Mouse (Mus musculus) hindbrain, embryonic 10.5 days (tissue): ENCODE data around the gene Bdh2. TPM values are rescaled to one million over a fixed set of nuclear protein-coding genes. Genes with fewer than 3 reads are reported as not detected.

Experiments used
- DNase-seq: peaks from one replicate; pipeline ENCODE4 v3.0.0-alpha.2; 2017; ENCODE audit warnings: low spot score
- H3K27ac ChIP-seq: fragments of 300-500 bp; sonication (generic); 2 replicates; pipeline ENCODE4 v1.5.1; 2016; ENCODE audit warnings: mild to moderate bottlenecking, moderate library complexity
- H3K27me3 ChIP-seq: fragments of 300-500 bp; sonication (generic); 2 replicates; pipeline ENCODE4 v1.6.1; 2016; ENCODE audit warnings: mild to moderate bottlenecking; ENCODE audit not compliant: poor library complexity, insufficient read depth, severe bottlenecking
- H3K36me3 ChIP-seq: fragments of 300-500 bp; sonication (generic); 2 replicates; pipeline ENCODE4 v1.6.1; 2016; ENCODE audit warnings: mild to moderate bottlenecking, moderate library complexity
- H3K4me1 ChIP-seq: fragments of 300-500 bp; sonication (generic); replicated peaks from 2 replicates; pipeline ENCODE4 v1.6.1; 2016; ENCODE audit warnings: mild to moderate bottlenecking
- H3K4me3 ChIP-seq: fragments of 300-500 bp; sonication (generic); 2 replicates; pipeline ENCODE4 v1.5.1; 2016; ENCODE audit warnings: mild to moderate bottlenecking, moderate library complexity
- H3K9me3 ChIP-seq: fragments of 300-500 bp; sonication (generic); 2 replicates; pipeline ENCODE4 v1.6.1; 2016; ENCODE audit warnings: mild to moderate bottlenecking, moderate library complexity
- WGBS: fragments of 180-500 bp; shearing (Covaris S2); methylation state at CpG from one replicate; pipeline ENCODE4 v1.1.7; 2016; 5-methylcytosine and 5-hydroxymethylcytosine counted together
- polyA plus RNA-seq: library from polyadenylated mRNA; unstranded; fragments of >200 nt; fragmentation: Nextera tagmentation; extraction: Ambion mirVana; gene quantifications from 2 replicates; pipeline ENCODE4 v1.2.1, GENCODE M21; 2016

Gene Bdh2
- polyA plus RNA-seq, result 3.5 and 5.0 TPM in 2 replicates

GRCm38 (mm10) chr3:135280669-135281415 lies at the start of gene Bdh2:
Gene Bdh2, plus strand, starts transcription at chr3:135281221.
- Histone ChIP-seq H3K9me3 (no peaks in the 10 kb centered on the region), H3K27me3 (no peaks in the 10 kb centered on the region), H3K36me3 (no peaks in the 10 kb centered on the region), H3K27ac (peak within 1 kb of the TSS; percentile 88), H3K4me3 (peak within 1 kb of the TSS; percentile 16; the same call in 1 of the 2 replicates), H3K4me1 (peaks cover 3% of the 10 kb centered on the region; the same call in 1 of the 2 replicates)
- WGBS, result 28% methylated on average over 14 of the region's 14 CpGs
- peak; percentile 89 for DNase-seq

DNA sequence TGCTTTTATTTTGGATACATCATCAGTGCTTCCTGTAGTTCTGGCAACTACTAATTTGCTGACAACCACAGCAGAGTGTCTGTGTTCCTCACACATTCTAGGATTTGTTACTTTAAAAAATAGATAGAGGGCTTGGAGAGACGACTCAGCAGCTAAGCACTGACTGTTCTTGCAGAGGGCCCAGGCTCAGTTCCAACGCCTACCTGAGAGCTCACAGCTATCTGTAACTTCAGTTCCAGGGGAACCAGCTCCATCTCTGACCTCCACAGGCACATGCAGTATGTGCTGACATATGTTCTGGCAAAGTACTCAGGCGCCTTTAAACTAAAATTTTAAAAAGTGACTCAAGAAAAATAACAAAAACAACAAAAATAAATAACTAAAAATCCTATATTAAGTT lies 49.0 kb upstream of the Bdh2 start:
- no peak overlapping the region for H3K4me3 ChIP-seq
- H3K4me1 ChIP-seq, result no peaks in the 10 kb centered on the region
- H3K27ac ChIP-seq, result no peak overlapping the region
- DNase-seq, result no peak
- H3K36me3 ChIP-seq, result peaks cover 85% of the 10 kb centered on the region
- H3K27me3 ChIP-seq, result no peaks in the 10 kb centered on the region
- WGBS, result 87% methylated on average over 3 of the region's 3 CpGs
- H3K9me3 ChIP-seq, result no peaks in the 10 kb centered on the region

- DNase-seq, result no peak
- peaks cover 89% of the 10 kb centered on the region for H3K36me3 ChIP-seq
- no peaks in the 10 kb centered on the region for H3K27me3 ChIP-seq
- H3K4me3 ChIP-seq, result no peak overlapping the region
- no peaks in the 10 kb centered on the region for H3K4me1 ChIP-seq
- no peak overlapping the region for H3K27ac ChIP-seq
- 90% methylated on average over 3 of the region's 3 CpGs for WGBS
- no peaks in the 10 kb centered on the region for H3K9me3 ChIP-seq
Measured at GRCm38 (mm10) chr3:135232462-135232861, 48.6 kb upstream of the Bdh2 start.

GRCm38 (mm10) chr3:135245733-135246132 lies 35.3 kb upstream of the Bdh2 start:
- Histone ChIP-seq H3K4me3 (no peak overlapping the region), H3K36me3 (peaks cover 100% of the 10 kb centered on the region), H3K9me3 (no peaks in the 10 kb centered on the region), H3K4me1 (no peaks in the 10 kb centered on the region), H3K27me3 (no peaks in the 10 kb centered on the region), H3K27ac (no peak overlapping the region)
- no peak for DNase-seq

GRCm38 (mm10) chr3:135246828-135247227 lies 34.2 kb upstream of the Bdh2 start:
- 94% methylated on average over 6 of the region's 6 CpGs for WGBS

DNA sequence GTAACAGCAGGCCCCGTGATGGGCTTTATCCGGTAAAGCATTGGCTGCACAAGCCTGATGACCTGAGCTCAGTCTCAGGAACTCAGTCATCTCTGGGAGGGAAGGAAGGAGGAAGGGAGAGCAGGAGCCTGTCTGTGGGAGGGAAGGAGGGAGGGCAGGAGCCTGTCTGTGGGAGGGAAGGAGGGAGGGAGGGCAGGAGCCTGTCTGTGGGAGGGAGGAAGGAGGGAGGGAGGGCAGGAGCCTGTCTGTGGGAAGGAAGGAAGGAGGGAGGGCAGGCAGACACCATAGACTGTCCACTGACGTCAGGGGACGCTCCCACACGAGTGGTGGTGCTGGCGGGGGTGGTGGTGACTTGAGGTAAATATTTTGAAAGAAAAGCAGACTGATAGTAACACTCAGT lies 31.9 kb upstream of the Bdh2 start:
- peaks cover 93% of the 10 kb centered on the region for H3K36me3 ChIP-seq
- no peak overlapping the region for H3K27ac ChIP-seq
- H3K27me3 ChIP-seq, result no peaks in the 10 kb centered on the region
- H3K4me3 ChIP-seq, result no peak overlapping the region
- H3K4me1 ChIP-seq, result no peaks in the 10 kb centered on the region
- H3K9me3 ChIP-seq, result no peaks in the 10 kb centered on the region
- 83% methylated on average over 6 of the region's 6 CpGs for WGBS
- no peak for DNase-seq

More at GRCm38 (mm10) chr3:135246828-135247227, 34.2 kb upstream of the Bdh2 start:
- H3K9me3 ChIP-seq, result no peaks in the 10 kb centered on the region
- H3K4me3 ChIP-seq, result no peak overlapping the region
- no peaks in the 10 kb centered on the region for H3K27me3 ChIP-seq
- H3K36me3 ChIP-seq, result peaks cover 100% of the 10 kb centered on the region
- H3K4me1 ChIP-seq, result no peaks in the 10 kb centered on the region
- H3K27ac ChIP-seq, result no peak overlapping the region
- no peak for DNase-seq

GRCm38 (mm10) chr3:135251825-135252224 lies 29.2 kb upstream of the Bdh2 start:
- Histone ChIP-seq H3K27me3 (no peaks in the 10 kb centered on the region), H3K4me3 (no peak overlapping the region), H3K36me3 (peaks cover 91% of the 10 kb centered on the region), H3K27ac (no peak overlapping the region), H3K4me1 (no peaks in the 10 kb centered on the region), H3K9me3 (no peaks in the 10 kb centered on the region)
- 91% methylated on average over 6 of the region's 6 CpGs for WGBS
- DNase-seq, result no peak

DNA sequence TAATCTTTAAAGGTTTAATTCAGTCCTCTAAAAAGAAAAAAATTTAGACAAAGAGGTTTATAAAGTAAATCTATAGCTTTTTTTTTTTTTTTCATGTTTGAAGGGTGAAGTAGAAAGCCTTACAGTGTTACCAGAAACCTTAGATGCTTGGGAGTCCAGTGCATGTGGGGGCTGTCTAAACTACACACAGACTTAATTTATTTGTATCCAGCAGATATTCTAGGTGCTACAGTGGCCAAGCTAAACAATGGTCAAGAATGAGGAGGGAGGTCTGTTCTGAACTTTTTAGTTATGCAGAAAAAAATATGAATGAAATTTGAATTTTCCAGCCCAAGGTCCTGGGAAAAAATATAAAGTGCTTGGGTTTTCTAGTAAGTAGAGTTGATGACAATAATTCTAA lies 26.2 kb upstream of the Bdh2 start:
- Histone ChIP-seq H3K36me3 (peaks cover 91% of the 10 kb centered on the region), H3K27me3 (no peaks in the 10 kb centered on the region), H3K4me1 (no peaks in the 10 kb centered on the region)

DNA sequence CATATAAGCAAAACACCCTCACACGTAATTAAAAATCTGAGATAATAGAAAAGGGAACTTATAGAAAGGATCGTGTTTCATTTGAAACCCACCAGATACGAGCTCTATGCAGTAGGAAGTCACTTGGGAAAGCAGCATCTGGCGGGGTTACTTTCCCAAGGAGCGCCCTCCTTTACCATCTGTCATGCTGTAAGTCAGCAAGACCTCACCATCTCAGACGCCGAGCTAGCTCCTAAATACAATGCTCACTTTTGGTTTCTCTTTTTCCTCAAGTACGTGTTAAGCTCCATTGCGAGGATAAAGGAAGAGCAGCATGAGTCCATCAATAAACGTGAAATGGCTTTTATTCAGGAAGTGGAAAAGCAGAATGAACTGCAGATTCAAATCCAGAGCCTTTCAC lies 22.1 kb upstream of the Bdh2 start:
- DNase-seq, result no peak
- no peak overlapping the region for H3K4me3 ChIP-seq
- WGBS, result 89% methylated on average over 10 of the region's 10 CpGs
- H3K9me3 ChIP-seq, result no peaks in the 10 kb centered on the region
- H3K36me3 ChIP-seq, result peaks cover 97% of the 10 kb centered on the region
- H3K27ac ChIP-seq, result no peak overlapping the region
- no peaks in the 10 kb centered on the region for H3K27me3 ChIP-seq
- H3K4me1 ChIP-seq, result no peaks in the 10 kb centered on the region

More for the DNA sequence above, 26.2 kb upstream of the Bdh2 start:
- Histone ChIP-seq H3K27ac (no peak overlapping the region), H3K4me3 (no peak overlapping the region), H3K9me3 (no peaks in the 10 kb centered on the region)
- DNase-seq, result no peak

DNA sequence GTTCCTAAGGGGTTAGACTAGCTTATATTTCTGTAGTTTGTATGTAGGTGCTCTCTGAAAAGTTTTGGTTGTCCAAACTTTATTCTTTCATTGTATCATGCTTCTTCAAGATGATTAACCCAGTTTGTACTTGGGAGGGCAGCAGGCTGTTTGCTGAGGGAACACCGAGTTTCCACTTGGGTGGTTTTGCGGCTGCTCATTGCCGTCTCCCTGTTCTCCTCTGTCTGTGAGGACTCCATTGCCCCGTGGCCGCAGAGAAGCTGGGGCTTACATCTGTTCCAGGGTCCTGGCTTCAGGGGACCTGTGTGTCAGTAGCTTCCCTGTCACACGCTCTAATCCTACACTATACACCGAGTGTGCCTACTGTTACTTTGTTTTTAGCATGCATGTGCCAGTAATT lies 20.8 kb upstream of the Bdh2 start:
- Histone ChIP-seq H3K4me3 (no peak overlapping the region), H3K27ac (no peak overlapping the region), H3K27me3 (no peaks in the 10 kb centered on the region), H3K36me3 (peaks cover 100% of the 10 kb centered on the region), H3K4me1 (no peaks in the 10 kb centered on the region), H3K9me3 (no peaks in the 10 kb centered on the region)
- DNase-seq, result no peak
- 94% methylated on average over 7 of the region's 7 CpGs for WGBS

- no peaks in the 10 kb centered on the region for H3K9me3 ChIP-seq
- H3K4me3 ChIP-seq, result no peak overlapping the region
- H3K27me3 ChIP-seq, result no peaks in the 10 kb centered on the region
- H3K4me1 ChIP-seq, result no peaks in the 10 kb centered on the region
- WGBS, result 91% methylated on average over 5 of the region's 5 CpGs
- no peak overlapping the region for H3K27ac ChIP-seq
- no peak for DNase-seq
- H3K36me3 ChIP-seq, result peaks cover 100% of the 10 kb centered on the region
Measured at GRCm38 (mm10) chr3:135268616-135269015, 12.4 kb upstream of the Bdh2 start.

DNA sequence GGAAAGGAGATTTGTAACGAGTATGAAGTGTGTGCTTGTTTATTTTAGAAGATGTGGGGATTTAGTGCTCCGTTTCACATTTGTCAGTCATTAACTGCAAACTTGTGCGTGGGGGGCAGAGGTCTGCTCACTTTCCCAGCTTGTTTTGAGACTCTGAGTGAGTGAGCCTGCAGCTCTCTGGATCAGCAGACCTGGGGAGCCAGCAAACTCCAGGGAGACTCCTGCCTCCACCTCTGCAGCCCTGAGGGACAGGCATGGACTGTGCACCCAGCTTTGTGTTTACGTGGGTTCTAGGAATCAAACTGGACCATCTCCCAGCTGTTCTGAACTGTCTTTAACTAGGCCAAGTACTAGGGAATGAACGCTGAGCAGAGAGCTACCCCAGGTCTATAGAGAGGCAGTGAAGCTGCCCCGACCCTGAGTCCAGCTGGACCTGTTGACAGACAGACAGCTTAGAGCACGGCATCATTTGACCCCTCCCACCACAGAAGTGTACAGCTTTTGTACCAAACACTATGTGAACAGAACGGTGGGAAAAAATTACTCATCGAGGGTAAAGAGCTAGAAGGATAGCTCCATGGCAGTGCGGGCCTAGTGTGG lies 11.5 kb upstream of the Bdh2 start:
- WGBS, result 94% methylated on average over 10 of the region's 10 CpGs
- no peak overlapping the region for H3K27ac ChIP-seq
- no peaks in the 10 kb centered on the region for H3K27me3 ChIP-seq
- peaks cover 95% of the 10 kb centered on the region for H3K36me3 ChIP-seq
- no peaks in the 10 kb centered on the region for H3K9me3 ChIP-seq
- DNase-seq, result no peak
- H3K4me3 ChIP-seq, result no peak overlapping the region
- H3K4me1 ChIP-seq, result no peaks in the 10 kb centered on the region

DNA sequence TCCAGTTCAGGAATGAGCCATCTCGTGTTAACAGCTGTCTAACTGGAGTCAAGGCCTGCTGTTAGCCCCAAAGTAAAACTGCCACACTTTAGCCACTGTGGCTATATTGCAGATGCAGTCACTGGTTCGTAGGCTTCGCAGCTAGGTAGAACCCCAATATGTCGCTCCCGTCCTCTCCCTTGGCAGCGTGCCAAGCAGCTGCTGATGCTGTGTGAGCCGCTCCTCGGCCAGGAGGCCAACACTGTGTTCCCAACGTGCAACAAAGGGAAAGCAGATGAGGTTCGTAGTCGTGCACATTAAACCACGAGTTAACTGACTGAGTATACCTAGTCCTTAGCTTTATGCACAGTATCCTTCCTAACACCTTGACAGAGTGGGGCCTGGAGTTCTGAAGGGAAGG lies 8.4 kb upstream of the Bdh2 start:
- Histone ChIP-seq H3K4me1 (no peaks in the 10 kb centered on the region), H3K27ac (no peak overlapping the region), H3K4me3 (no peak overlapping the region), H3K9me3 (no peaks in the 10 kb centered on the region), H3K27me3 (no peaks in the 10 kb centered on the region), H3K36me3 (peaks cover 67% of the 10 kb centered on the region)
- DNase-seq, result no peak
- WGBS, result 93% methylated on average over 12 of the region's 12 CpGs
